In the genomic region with DNA sequence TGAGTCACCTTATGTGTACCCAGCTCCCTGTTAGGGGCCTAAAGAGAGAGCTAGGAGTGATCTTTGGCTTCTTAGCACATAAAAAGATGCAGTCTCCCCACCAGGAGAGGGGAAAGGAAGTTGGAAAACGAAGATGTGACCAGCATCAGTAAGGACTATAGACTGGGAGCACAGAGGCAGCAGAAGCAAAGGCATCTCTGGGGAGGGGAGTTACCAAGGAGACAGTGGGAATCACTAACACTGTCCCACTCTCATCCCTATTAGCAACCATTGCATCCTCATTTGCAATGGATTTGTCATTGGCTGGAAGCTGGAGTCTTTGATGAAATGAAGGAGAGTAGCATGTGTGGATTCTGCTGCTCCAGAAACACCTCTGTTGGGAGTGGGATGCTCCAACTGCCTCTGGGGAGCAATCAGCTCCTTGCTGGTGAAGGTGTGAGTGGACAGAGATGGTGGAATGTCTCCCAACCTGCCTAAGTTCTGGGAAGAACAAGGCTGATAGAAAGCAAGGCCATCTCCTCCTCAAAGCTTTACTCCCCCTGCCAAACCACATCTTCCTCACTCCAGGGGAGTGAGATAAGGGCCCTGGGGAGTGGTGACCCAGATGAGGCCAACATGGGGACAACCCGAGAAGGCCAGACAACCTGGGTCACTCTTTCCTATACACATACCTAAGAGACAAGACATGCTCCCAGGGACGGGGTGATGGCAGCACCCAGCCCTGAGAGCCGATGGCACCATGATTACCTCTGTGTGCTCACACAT, we compare ENCODE assay signal across 20 mouse cellular contexts. TPM values are rescaled to one million over a fixed set of nuclear protein-coding genes. Genes with fewer than 3 reads are reported as not detected.
DNase-seq lines count a peak whose midpoint lies in the region; ATAC-seq and TF ChIP-seq lines count a peak whose summit lies in the region.
"Had no signal": no experiment of that assay in that cellular context is flagged by ENCODE, and none has a peak within 500 bp of the region (broad histone marks: within the 10 kb centered on the region; RNA-seq: fewer than 3 reads in every experiment).

No protein-coding gene starts in this region.

- no peak overlapping the region for H3K4me2 ChIP-seq in midbrain, embryonic 13.5 days (replicated peaks)
- no peak overlapping the region for H3K4me2 ChIP-seq in midbrain, embryonic 15.5 days
- H3K4me2 ChIP-seq in liver, embryonic 12.5 days, result no peak overlapping the region
- H3K4me2 ChIP-seq in midbrain, postnatal 0 days (ENCODE audit: low read depth, low read length, poor library complexity, severe bottlenecking), result no peak overlapping the region
- H3K4me2 ChIP-seq in heart, embryonic 12.5 days, result no peak overlapping the region
- H3K4me2 ChIP-seq: embryonic facial prominence, embryonic 15.5 days; heart, embryonic 15.5 days; hindbrain, embryonic 15.5 days; neural tube, embryonic 15.5 days had no signal

- no peak overlapping the region for H3K9ac ChIP-seq in midbrain, embryonic 13.5 days (replicated peaks)
- H3K9ac ChIP-seq in midbrain, embryonic 15.5 days, result no peak overlapping the region
- H3K9ac ChIP-seq in liver, embryonic 12.5 days, result no peak overlapping the region
- no peak overlapping the region for H3K9ac ChIP-seq in midbrain, postnatal 0 days (replicated peaks; ENCODE audit: low read length, poor library complexity, severe bottlenecking)
- no peak overlapping the region for H3K9ac ChIP-seq in heart, embryonic 12.5 days
- H3K9ac ChIP-seq: embryonic facial prominence, embryonic 15.5 days; heart, embryonic 15.5 days; hindbrain, embryonic 15.5 days; neural tube, embryonic 15.5 days had no signal

- 59% methylated on average over 4 of the region's 4 CpGs for WGBS in heart, embryonic 10.5 days
- WGBS in midbrain, embryonic 13.5 days, result 79% methylated on average over 4 of the region's 4 CpGs
- WGBS in midbrain, embryonic 15.5 days, result 71% methylated on average over 4 of the region's 4 CpGs
- WGBS in liver, embryonic 12.5 days (ENCODE audit: insufficient replicate concordance), result 54% methylated on average over 4 of the region's 4 CpGs
- WGBS in midbrain, postnatal 0 days, result 68% methylated on average over 4 of the region's 4 CpGs
- WGBS in kidney, adult 2 months, result 89% methylated on average over 4 of the region's 4 CpGs
- WGBS in heart, embryonic 12.5 days, result 58% methylated on average over 4 of the region's 4 CpGs

- no peak for TF ChIP-seq CTCF in midbrain, postnatal 0 days (IDR thresholded peaks at IDR 0.05)
- TF ChIP-seq CTCF in kidney, adult 2 months (conservative IDR thresholded peaks at IDR 0.05; ENCODE audit: insufficient read depth, insufficient read length, low read depth, low read length), result no peak

- DNase-seq in heart, embryonic 10.5 days (ENCODE audit: low spot score), result no peak
- no peak for DNase-seq in heart, adult 8-10 months (ENCODE audit: low spot score)
- peak; percentile 55 for DNase-seq in midbrain, postnatal 0 days (ENCODE audit: low spot score)
- DNase-seq in kidney, adult 2 months, result no peak
- DNase-seq: adrenal gland, postnatal 36 days; cerebellum, postnatal 10 days; kidney, adult 11 months; kidney, postnatal 10 days; retina, postnatal 1 day had no signal

- H3K4me1 ChIP-seq in heart, embryonic 10.5 days, result peaks cover 24% of the 10 kb centered on the region
- peaks cover 11% of the 10 kb centered on the region for H3K4me1 ChIP-seq in midbrain, embryonic 13.5 days (replicated peaks)
- no peaks in the 10 kb centered on the region for H3K4me1 ChIP-seq in midbrain, embryonic 15.5 days
- peaks cover 54% of the 10 kb centered on the region for H3K4me1 ChIP-seq in liver, embryonic 12.5 days
- no peaks in the 10 kb centered on the region for H3K4me1 ChIP-seq in midbrain, postnatal 0 days (ENCODE audit: insufficient read depth, low read length)
- H3K4me1 ChIP-seq in kidney, adult 2 months (ENCODE audit: control insufficient read depth, insufficient read depth, low read length), result peaks cover 9% of the 10 kb centered on the region; the same call in 1 of the 2 replicates
- peaks cover 17% of the 10 kb centered on the region for H3K4me1 ChIP-seq in heart, embryonic 12.5 days (replicated peaks)

- peak; percentile 77 for ATAC-seq in midbrain, embryonic 13.5 days
- no peak for ATAC-seq in midbrain, embryonic 15.5 days (replicated peaks)
- ATAC-seq in liver, embryonic 12.5 days, result no peak
- ATAC-seq in midbrain, postnatal 0 days (ENCODE audit: low FRiP score), result peak; percentile 59; the same call in 1 of the 2 replicates
- ATAC-seq in heart, embryonic 12.5 days (ENCODE audit: insufficient number of reproducible peaks, low FRiP score), result no peak
- ATAC-seq: activated CD4-positive, CD25-positive, alpha-beta regulatory T cell, adult 4 months; Patski had no signal

- no peak for TF ChIP-seq POLR2A in kidney, adult 2 months (IDR thresholded peaks at IDR 0.05; ENCODE audit: low read depth, low read length)

- no peaks in the 10 kb centered on the region for H3K27me3 ChIP-seq in heart, embryonic 10.5 days (ENCODE audit: insufficient read depth, poor library complexity, severe bottlenecking)
- H3K27me3 ChIP-seq in midbrain, embryonic 13.5 days, result no peaks in the 10 kb centered on the region
- H3K27me3 ChIP-seq in midbrain, embryonic 15.5 days (replicated peaks), result no peaks in the 10 kb centered on the region
- no peaks in the 10 kb centered on the region for H3K27me3 ChIP-seq in liver, embryonic 12.5 days (replicated peaks)
- no peaks in the 10 kb centered on the region for H3K27me3 ChIP-seq in midbrain, postnatal 0 days (ENCODE audit: insufficient read depth, low read length)
- H3K27me3 ChIP-seq in kidney, adult 2 months (replicated peaks; ENCODE audit: control insufficient read depth, insufficient read depth, low read length), result no peaks in the 10 kb centered on the region
- H3K27me3 ChIP-seq in heart, embryonic 12.5 days (replicated peaks), result no peaks in the 10 kb centered on the region
- H3K27me3 ChIP-seq: embryonic facial prominence, embryonic 15.5 days; heart, embryonic 15.5 days; hindbrain, embryonic 15.5 days; neural tube, embryonic 15.5 days; Patski had no signal

- no peaks in the 10 kb centered on the region for H3K9me3 ChIP-seq in heart, embryonic 10.5 days
- H3K9me3 ChIP-seq in midbrain, embryonic 13.5 days, result no peaks in the 10 kb centered on the region
- H3K9me3 ChIP-seq in midbrain, embryonic 15.5 days, result no peaks in the 10 kb centered on the region
- H3K9me3 ChIP-seq in liver, embryonic 12.5 days (replicated peaks), result no peaks in the 10 kb centered on the region
- no peaks in the 10 kb centered on the region for H3K9me3 ChIP-seq in midbrain, postnatal 0 days (ENCODE audit: low read length)
- H3K9me3 ChIP-seq in heart, embryonic 12.5 days (replicated peaks), result 0 out of 2 replicates have a peak, but pooled peaks cover 2% of the 10 kb centered on the region
- H3K9me3 ChIP-seq: embryonic facial prominence, embryonic 15.5 days; heart, embryonic 15.5 days; hindbrain, embryonic 15.5 days; neural tube, embryonic 15.5 days had no signal

- no peak overlapping the region for H3K4me3 ChIP-seq in heart, embryonic 10.5 days
- no peak overlapping the region for H3K4me3 ChIP-seq in midbrain, embryonic 13.5 days (replicated peaks)
- H3K4me3 ChIP-seq in midbrain, embryonic 15.5 days, result no peak overlapping the region
- H3K4me3 ChIP-seq in liver, embryonic 12.5 days, result no peak overlapping the region
- H3K4me3 ChIP-seq in midbrain, postnatal 0 days (ENCODE audit: low read depth, low read length), result no peak overlapping the region
- H3K4me3 ChIP-seq in kidney, adult 2 months (ENCODE audit: insufficient read depth, low read depth, low read length), result no peak overlapping the region
- no peak overlapping the region for H3K4me3 ChIP-seq in heart, embryonic 12.5 days
- H3K4me3 ChIP-seq: embryonic facial prominence, embryonic 15.5 days; heart, embryonic 15.5 days; hindbrain, embryonic 15.5 days; myocyte; neural tube, embryonic 15.5 days had no signal

- H3K27ac ChIP-seq in heart, embryonic 10.5 days, result peak overlapping the region; percentile 62
- H3K27ac ChIP-seq in midbrain, embryonic 13.5 days, result no peak overlapping the region
- H3K27ac ChIP-seq in midbrain, embryonic 15.5 days, result no peak overlapping the region
- H3K27ac ChIP-seq in liver, embryonic 12.5 days, result peak overlapping the region; percentile 80
- H3K27ac ChIP-seq in midbrain, postnatal 0 days (ENCODE audit: low read depth, low read length), result no peak overlapping the region
- no peak overlapping the region for H3K27ac ChIP-seq in kidney, adult 2 months (ENCODE audit: insufficient read depth, low read depth, low read length)
- H3K27ac ChIP-seq in heart, embryonic 12.5 days (ENCODE audit: poor library complexity, severe bottlenecking), result no peak overlapping the region
- H3K27ac ChIP-seq: heart, embryonic 15.5 days; hindbrain, embryonic 15.5 days; neural tube, embryonic 15.5 days had no signal

- H3K36me3 ChIP-seq in heart, embryonic 10.5 days, result no peaks in the 10 kb centered on the region
- H3K36me3 ChIP-seq in midbrain, embryonic 13.5 days, result no peaks in the 10 kb centered on the region
- no peaks in the 10 kb centered on the region for H3K36me3 ChIP-seq in midbrain, embryonic 15.5 days (replicated peaks)
- no peaks in the 10 kb centered on the region for H3K36me3 ChIP-seq in liver, embryonic 12.5 days
- H3K36me3 ChIP-seq in midbrain, postnatal 0 days (ENCODE audit: insufficient read depth, low read length), result no peaks in the 10 kb centered on the region
- H3K36me3 ChIP-seq in kidney, adult 2 months (ENCODE audit: control insufficient read depth, insufficient read depth, low read length), result no peaks in the 10 kb centered on the region
- no peaks in the 10 kb centered on the region for H3K36me3 ChIP-seq in heart, embryonic 12.5 days
- H3K36me3 ChIP-seq: embryonic facial prominence, embryonic 15.5 days; heart, embryonic 15.5 days; hindbrain, embryonic 15.5 days; neural tube, embryonic 15.5 days had no signal

RNA-seq across cellular contexts. Expression of gene Fth1, which starts 23.6 kb away (rescaled TPM):
- polyA plus RNA-seq in heart, embryonic 10.5 days (2016; fragmentation: Nextera tagmentation; extraction: Ambion mirVana), result 1,706 and 1,823 TPM in 2 replicates
- 1,000 to 10,000 TPM; 2,773 to 3,210 (median 2,950) TPM for total RNA-seq in heart, adult 8-10 months (2022)
- 1,344 and 1,356 TPM in 2 replicates for polyA plus RNA-seq in midbrain, embryonic 13.5 days (2015; fragmentation: Nextera tagmentation; extraction: Ambion mirVana)
- 1,452 and 1,467 TPM in 2 replicates for polyA plus RNA-seq in midbrain, embryonic 15.5 days (2015; fragmentation: Nextera tagmentation; extraction: Ambion mirVana)
- 5,199 and 5,262 TPM in 2 replicates for polyA plus RNA-seq in liver, embryonic 12.5 days (2016; fragmentation: Nextera tagmentation; extraction: Ambion mirVana)
- total RNA-seq in midbrain, postnatal 0 days (2014; rRNA removed), result 337 and 436 TPM in 2 replicates
- 2,585 and 2,689 TPM in 2 replicates for polyA plus RNA-seq in midbrain, postnatal 0 days (2015; fragmentation: Nextera tagmentation; extraction: Ambion mirVana)
- 8,110 and 8,726 TPM in 2 replicates for polyA plus RNA-seq in kidney, adult 2 months (2012; rRNA removed)
- 2,254 and 2,412 TPM in 2 replicates for polyA plus RNA-seq in heart, embryonic 12.5 days (2016; fragmentation: Nextera tagmentation; extraction: Ambion mirVana)

RNA-seq across cellular contexts. Expression of gene Best1, which starts 44.6 kb away (rescaled TPM):
- polyA plus RNA-seq in heart, embryonic 10.5 days (2016; fragmentation: Nextera tagmentation; extraction: Ambion mirVana), result 0.73 and 0.95 TPM in 2 replicates
- under 1 TPM in 2 of 4 experiments, not detected in 2; 0.14 to 0.65 TPM for total RNA-seq in heart, adult 8-10 months (2022)
- 1.8 and 2.0 TPM in 2 replicates for polyA plus RNA-seq in midbrain, embryonic 13.5 days (2015; fragmentation: Nextera tagmentation; extraction: Ambion mirVana)
- polyA plus RNA-seq in midbrain, embryonic 15.5 days (2015; fragmentation: Nextera tagmentation; extraction: Ambion mirVana), result 1.7 and 3.2 TPM in 2 replicates
- 0.17 and 0.32 TPM in 2 replicates for polyA plus RNA-seq in liver, embryonic 12.5 days (2016; fragmentation: Nextera tagmentation; extraction: Ambion mirVana)
- 2.5 and 4.1 TPM in 2 replicates for total RNA-seq in midbrain, postnatal 0 days (2014; rRNA removed)
- 2.9 and 3.5 TPM in 2 replicates for polyA plus RNA-seq in midbrain, postnatal 0 days (2015; fragmentation: Nextera tagmentation; extraction: Ambion mirVana)
- 0.33 and 0.38 TPM in 2 replicates for polyA plus RNA-seq in kidney, adult 2 months (2012; rRNA removed)
- polyA plus RNA-seq in heart, embryonic 12.5 days (2016; fragmentation: Nextera tagmentation; extraction: Ambion mirVana), result 0.32 and 0.34 TPM in 2 replicates
- polyA plus RNA-seq: activated CD4-positive, CD25-positive, alpha-beta regulatory T cell, adult 4 months; Patski had no signal

RNA-seq across cellular contexts. Expression of gene Rab3il1, which starts 44.7 kb away (rescaled TPM):
- polyA plus RNA-seq in heart, embryonic 10.5 days (2016; fragmentation: Nextera tagmentation; extraction: Ambion mirVana), result 51.5 and 57.6 TPM in 2 replicates
- 1 to 10 TPM; 6.3 to 8.1 (median 7.5) TPM for total RNA-seq in heart, adult 8-10 months (2022)
- polyA plus RNA-seq in midbrain, embryonic 13.5 days (2015; fragmentation: Nextera tagmentation; extraction: Ambion mirVana), result 21.0 and 21.4 TPM in 2 replicates
- polyA plus RNA-seq in midbrain, embryonic 15.5 days (2015; fragmentation: Nextera tagmentation; extraction: Ambion mirVana), result 24.5 and 29.2 TPM in 2 replicates
- 189 and 191 TPM in 2 replicates for polyA plus RNA-seq in liver, embryonic 12.5 days (2016; fragmentation: Nextera tagmentation; extraction: Ambion mirVana)
- 20.6 and 23.3 TPM in 2 replicates for total RNA-seq in midbrain, postnatal 0 days (2014; rRNA removed)
- 21.7 and 23.5 TPM in 2 replicates for polyA plus RNA-seq in midbrain, postnatal 0 days (2015; fragmentation: Nextera tagmentation; extraction: Ambion mirVana)
- 66.0 and 90.9 TPM in 2 replicates for polyA plus RNA-seq in kidney, adult 2 months (2012; rRNA removed)
- 38.0 and 39.7 TPM in 2 replicates for polyA plus RNA-seq in heart, embryonic 12.5 days (2016; fragmentation: Nextera tagmentation; extraction: Ambion mirVana)

RNA-seq across cellular contexts. Expression of gene Incenp, which starts 57.5 kb away (rescaled TPM):
- 93.8 and 122 TPM in 2 replicates for polyA plus RNA-seq in heart, embryonic 10.5 days (2016; fragmentation: Nextera tagmentation; extraction: Ambion mirVana)
- 1 to 10 TPM; 5.0 to 7.0 (median 5.1) TPM for total RNA-seq in heart, adult 8-10 months (2022)
- 46.6 and 47.1 TPM in 2 replicates for polyA plus RNA-seq in midbrain, embryonic 13.5 days (2015; fragmentation: Nextera tagmentation; extraction: Ambion mirVana)
- 29.6 and 30.2 TPM in 2 replicates for polyA plus RNA-seq in midbrain, embryonic 15.5 days (2015; fragmentation: Nextera tagmentation; extraction: Ambion mirVana)
- 157 and 159 TPM in 2 replicates for polyA plus RNA-seq in liver, embryonic 12.5 days (2016; fragmentation: Nextera tagmentation; extraction: Ambion mirVana)
- 11.0 and 20.0 TPM in 2 replicates for total RNA-seq in midbrain, postnatal 0 days (2014; rRNA removed)
- 13.3 and 13.8 TPM in 2 replicates for polyA plus RNA-seq in midbrain, postnatal 0 days (2015; fragmentation: Nextera tagmentation; extraction: Ambion mirVana)
- polyA plus RNA-seq in kidney, adult 2 months (2012; rRNA removed), result 3.9 and 4.7 TPM in 2 replicates
- 82.2 and 83.0 TPM in 2 replicates for polyA plus RNA-seq in heart, embryonic 12.5 days (2016; fragmentation: Nextera tagmentation; extraction: Ambion mirVana)

Comparison
In these comparisons a context has a peak if more than half of its experiments do, and no peak if none do; other contexts are left out.
1. H3K27ac ChIP-seq: peak in heart, embryonic 10.5 days (single experiment) and liver, embryonic 12.5 days (single experiment); none in midbrain, embryonic 13.5 days (single experiment), midbrain, embryonic 15.5 days (single experiment), midbrain, postnatal 0 days (single experiment), kidney, adult 2 months (single experiment) and heart, embryonic 12.5 days (single experiment).
2. ATAC-seq: peak in midbrain, embryonic 13.5 days (single experiment) and midbrain, postnatal 0 days (single experiment); none in midbrain, embryonic 15.5 days (single experiment), liver, embryonic 12.5 days (single experiment) and heart, embryonic 12.5 days (single experiment).